Mouse (Mus musculus) testis, adult 2 months (tissue): ENCODE data around the gene Slc36a4. TPM values are rescaled to one million over a fixed set of nuclear protein-coding genes. Genes with fewer than 3 reads are reported as not detected.

Experiments used
- H3K27ac ChIP-seq: fragments of 200-500 bp; 2 replicates; pipeline ENCODE4 v1.5.1; 2012; ENCODE audit warnings: low read depth, low read length; ENCODE audit not compliant: control insufficient read depth, insufficient read depth
- H3K27me3 ChIP-seq: fragments of 200-500 bp; 2 replicates; pipeline ENCODE4 v1.6.1; 2012; ENCODE audit warnings: mild to moderate bottlenecking, low read length, moderate library complexity; ENCODE audit not compliant: control insufficient read depth, insufficient read depth
- H3K36me3 ChIP-seq: fragments of 200-500 bp; 2 replicates; pipeline ENCODE4 v1.6.1; 2012; ENCODE audit warnings: mild to moderate bottlenecking, low read length; ENCODE audit not compliant: control insufficient read depth, insufficient read depth
- H3K4me1 ChIP-seq: fragments of 200-500 bp; 2 replicates; pipeline ENCODE4 v1.6.1; 2012; ENCODE audit warnings: low read length; ENCODE audit not compliant: control insufficient read depth, insufficient read depth
- H3K4me3 ChIP-seq: fragments of 200-500 bp; 2 replicates; pipeline ENCODE4 v1.5.1; 2012; ENCODE audit warnings: low read depth, mild to moderate bottlenecking, low read length, moderate library complexity, mixed read lengths; ENCODE audit not compliant: control insufficient read depth
- CTCF ChIP-seq: fragments of 200-500 bp; IDR thresholded peaks from 2 replicates; pipeline ENCODE4 v1.5.1; 2012; ENCODE audit warnings: low read depth, mild to moderate bottlenecking, inconsistent platforms, low read length, moderate library complexity; ENCODE audit not compliant: control insufficient read depth, insufficient read depth, insufficient replicate concordance
- POLR2A ChIP-seq: fragments of 200-500 bp; IDR thresholded peaks from 2 replicates; pipeline ENCODE4 v1.6.1; 2012; ENCODE audit warnings: low read depth, mild to moderate bottlenecking, inconsistent platforms, low read length, moderate library complexity; ENCODE audit not compliant: control insufficient read depth
- polyA plus RNA-seq: library from polyadenylated mRNA; depleted of rRNA; stranded (reverse); fragments of >200 nt; gene quantifications from 2 replicates; pipeline ENCODE4 v1.2.3, GENCODE M21; 2012

The Slc36a4 gene
- polyA plus RNA-seq, 1 experiment = 9.8 TPM

DNA sequence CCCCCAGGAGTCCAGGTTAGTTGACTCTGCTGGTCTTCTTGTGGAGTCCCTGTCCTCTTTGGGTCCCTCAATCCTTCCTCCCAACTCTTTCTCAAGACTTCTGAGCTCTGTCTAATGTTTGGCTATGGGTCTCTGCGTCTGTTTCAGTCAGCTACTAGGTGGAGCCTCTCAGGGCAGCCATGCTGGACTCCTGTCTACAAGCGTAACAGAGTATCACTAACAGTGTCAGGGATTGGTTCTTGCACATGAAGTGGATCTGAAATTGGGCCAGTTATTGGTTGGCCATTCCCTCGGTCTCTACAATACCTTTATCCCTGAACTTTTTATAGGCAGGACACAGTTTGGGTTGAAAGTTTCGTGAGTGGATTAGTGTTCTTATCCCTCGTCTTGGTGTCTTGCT is 22.2 kb upstream of the Slc36a4 start:
- Histone ChIP-seq H3K4me3 (no peak overlapping the region), H3K27ac (no peak overlapping the region), H3K36me3 (no peaks in the 10 kb centered on the region), H3K27me3 (no peaks in the 10 kb centered on the region), H3K4me1 (no peaks in the 10 kb centered on the region)
- TF ChIP-seq POLR2A (no peak), CTCF (no peak)

DNA sequence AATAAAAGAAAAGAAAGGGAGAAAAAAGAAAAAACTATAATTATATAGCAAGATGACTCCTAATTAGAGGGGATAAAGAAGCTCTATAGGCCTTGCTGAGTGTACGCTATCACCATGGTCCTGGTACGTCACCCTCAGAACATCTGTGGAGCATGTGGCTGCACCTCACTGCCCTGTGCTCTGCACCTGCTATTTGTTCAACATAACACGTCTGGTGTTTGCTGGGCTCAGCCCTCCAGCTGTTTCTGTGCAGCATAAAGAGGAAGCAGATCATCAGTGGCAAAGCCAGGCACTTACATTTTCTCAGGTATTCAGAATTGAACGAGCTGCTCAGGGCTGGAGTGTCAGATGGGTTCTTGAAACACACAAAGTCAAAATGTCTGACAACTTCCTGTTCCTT is 15.7 kb upstream of the Slc36a4 start:
- Histone ChIP-seq H3K36me3 (no peaks in the 10 kb centered on the region), H3K4me1 (no peaks in the 10 kb centered on the region), H3K27me3 (no peaks in the 10 kb centered on the region), H3K27ac (no peak overlapping the region), H3K4me3 (no peak overlapping the region)
- TF ChIP-seq CTCF (no peak), POLR2A (no peak)

- Histone ChIP-seq H3K36me3 (no peaks in the 10 kb centered on the region), H3K27me3 (no peaks in the 10 kb centered on the region), H3K4me3 (no peak overlapping the region), H3K4me1 (no peaks in the 10 kb centered on the region), H3K27ac (no peak overlapping the region)
- TF ChIP-seq POLR2A (no peak), CTCF (no peak)
These were observed 14.5 kb upstream of the Slc36a4 start for GRCm38 (mm10) chr9:15694989-15695388.

- Histone ChIP-seq H3K36me3 (no peaks in the 10 kb centered on the region), H3K27ac (no peak overlapping the region), H3K27me3 (no peaks in the 10 kb centered on the region), H3K4me1 (peaks cover 7% of the 10 kb centered on the region), H3K4me3 (peak overlapping the region; percentile 43)
- TF ChIP-seq POLR2A = no peak
- no peak for TF ChIP-seq CTCF
These were observed 3.8 kb upstream of the Slc36a4 start for GRCm38 (mm10) chr9:15705706-15706105.

DNA sequence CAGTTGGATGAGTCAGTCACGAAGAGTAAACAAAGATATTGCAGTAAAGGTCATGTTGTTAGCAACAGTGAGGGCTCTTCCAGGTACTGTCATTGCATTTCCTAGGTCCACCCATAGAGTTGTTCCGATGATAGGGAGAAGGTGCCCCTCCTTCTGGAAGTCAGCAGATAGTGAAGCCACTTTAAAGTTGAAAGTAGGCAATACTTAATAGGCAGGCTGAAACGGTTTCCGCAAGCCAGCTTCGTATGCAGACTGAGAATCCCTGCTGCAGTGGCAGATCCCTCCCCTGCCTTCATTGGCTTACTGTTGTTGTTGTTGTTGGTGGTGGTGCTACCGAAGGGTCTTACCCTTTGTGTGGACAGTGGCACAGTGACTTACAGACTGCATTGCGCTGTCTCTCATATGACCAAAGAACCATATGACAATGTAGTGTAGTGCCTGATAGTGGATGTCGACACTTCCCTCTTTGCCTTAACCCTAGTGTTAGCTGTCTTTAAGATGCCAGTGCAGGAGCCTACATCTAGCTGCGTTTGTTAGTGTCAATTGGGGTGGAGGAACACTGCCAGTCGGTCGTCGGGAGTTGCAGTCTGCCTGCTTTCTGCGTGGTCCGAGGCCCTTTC is 449 bp upstream of the Slc36a4 start:
- Histone ChIP-seq H3K27ac (peak overlapping the region; percentile 44), H3K36me3 (no peaks in the 10 kb centered on the region), H3K4me3 (peak overlapping the region; percentile 91), H3K4me1 (peaks cover 7% of the 10 kb centered on the region), H3K27me3 (no peaks in the 10 kb centered on the region)
- TF ChIP-seq CTCF (no peak), POLR2A (no peak)

GRCm38 (mm10) chr9:15710821-15711565 is 1.5 kb downstream of the Slc36a4 start:
- peaks cover 4% of the 10 kb centered on the region for H3K4me1 ChIP-seq
- no peaks in the 10 kb centered on the region for H3K36me3 ChIP-seq
- no peak overlapping the region for H3K27ac ChIP-seq
- no peak for TF ChIP-seq POLR2A
- no peak for TF ChIP-seq CTCF
- H3K27me3 ChIP-seq = no peaks in the 10 kb centered on the region
- no peak overlapping the region for H3K4me3 ChIP-seq

DNA sequence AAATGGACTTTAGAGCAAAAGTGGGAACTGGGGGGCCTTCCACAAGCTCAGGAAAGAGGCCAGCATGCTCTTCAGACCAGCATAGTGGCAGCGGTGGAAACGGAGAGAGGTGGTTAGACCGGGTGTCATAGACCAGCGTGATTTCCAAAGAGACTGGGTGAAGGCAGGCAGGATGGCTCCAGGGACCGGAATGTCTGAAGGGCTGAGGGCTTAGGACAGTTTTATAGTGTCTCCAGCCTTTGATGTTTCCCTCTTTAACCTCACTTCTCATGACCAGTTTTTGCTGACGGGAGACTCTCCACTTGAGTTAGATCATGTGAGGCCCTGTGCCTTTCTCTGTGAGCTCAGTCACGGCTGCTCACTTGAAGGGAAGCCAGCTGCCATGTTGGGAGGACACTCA is 2.1 kb downstream of the Slc36a4 start:
- TF ChIP-seq POLR2A (no peak), CTCF (no peak)
- Histone ChIP-seq H3K36me3 (no peaks in the 10 kb centered on the region), H3K27ac (no peak overlapping the region)

More for the DNA sequence above, 2.1 kb downstream of the Slc36a4 start:
- Histone ChIP-seq H3K4me3 (no peak overlapping the region), H3K27me3 (no peaks in the 10 kb centered on the region), H3K4me1 (peaks cover 4% of the 10 kb centered on the region)
